Mouse (Mus musculus) G1E (cell line): ENCODE results near the gene Gm20683.

Experiments used
- CTCF ChIP-seq: IDR thresholded peaks from 2 replicates; pipeline ENCODE4 v1.5.1; 2012; ENCODE audit warnings: low read depth, low read length, inconsistent platforms, mixed read lengths
- GATA1 ChIP-seq: IDR thresholded peaks from 2 replicates; pipeline ENCODE4 v1.6.1; 2012; ENCODE audit warnings: borderline replicate concordance, low read length, inconsistent platforms, mixed read lengths
- POLR2AphosphoS5 ChIP-seq: IDR thresholded peaks from 2 replicates; pipeline ENCODE4 v1.6.1; 2012; ENCODE audit warnings: low read depth, low read length, inconsistent platforms; ENCODE audit not compliant: insufficient replicate concordance
- TAL1 ChIP-seq: conservative IDR thresholded peaks from 2 replicates; pipeline ENCODE4 v1.6.1; 2012; ENCODE audit warnings: low read depth, low read length, inconsistent platforms, mixed read lengths

- no peak for TF ChIP-seq CTCF
- no peak for TF ChIP-seq GATA1
- TF ChIP-seq POLR2AphosphoS5 = no peak
- TF ChIP-seq TAL1 = no peak
These were observed 16.3 kb downstream of the Gm20683 start for GRCm38 (mm10) chr17:25825311-25825710.
